10 mouse cellular contexts compared by ENCODE assay signal in genomic region chr8:71543755-71544154, GRCm38 (mm10). TPM values are rescaled to one million over a fixed set of nuclear protein-coding genes. Genes with fewer than 3 reads are reported as not detected.
DNase-seq lines count a peak whose midpoint lies in the region; ATAC-seq and TF ChIP-seq lines count a peak whose summit lies in the region.
"Had no signal": no experiment of that assay in that cellular context is flagged by ENCODE, and none has a peak within 500 bp of the region (broad histone marks: within the 10 kb centered on the region; RNA-seq: fewer than 3 reads in every experiment).

No protein-coding gene starts in this region.

- no peak for TF ChIP-seq CTCF in G1E (IDR thresholded peaks at IDR 0.05; ENCODE audit: low read depth, low read length)

- H3K4me2 ChIP-seq in hindbrain, embryonic 12.5 days (replicated peaks): peak overlapping the region; percentile 90
- H3K4me2 ChIP-seq in midbrain, embryonic 12.5 days (replicated peaks): peak overlapping the region; percentile 94

- no peak for ATAC-seq in G1E (ENCODE audit: extremely low read depth, insufficient number of reproducible peaks, low FRiP score, poor library complexity, severe bottlenecking)
- no peak for ATAC-seq in hindbrain, embryonic 12.5 days (ENCODE audit: low FRiP score)
- ATAC-seq in midbrain, embryonic 12.5 days (ENCODE audit: low FRiP score, low read depth): no peak
- ATAC-seq in monocyte, adult 5-6 weeks (replicated peaks; ENCODE audit: insufficient number of reproducible peaks, low FRiP score, low TSS enrichment, poor library complexity, severe bottlenecking): no peak
- no peak for ATAC-seq in activated CD4-positive, CD25-positive, alpha-beta regulatory T cell, adult 4 months

- H3K27me3 ChIP-seq in heart, embryonic 10.5 days (ENCODE audit: insufficient read depth, poor library complexity, severe bottlenecking): no peaks in the 10 kb centered on the region
- H3K27me3 ChIP-seq in G1E (ENCODE audit: insufficient read depth, low read length): no peaks in the 10 kb centered on the region
- peaks cover 7% of the 10 kb centered on the region for H3K27me3 ChIP-seq in hindbrain, embryonic 12.5 days
- H3K27me3 ChIP-seq in midbrain, embryonic 12.5 days: peaks cover 9% of the 10 kb centered on the region; the same call in 1 of the 2 replicates

- peaks cover 10% of the 10 kb centered on the region for H3K4me1 ChIP-seq in heart, embryonic 10.5 days
- H3K4me1 ChIP-seq in G1E (ENCODE audit: insufficient read depth, low read depth, low read length): peaks cover 25% of the 10 kb centered on the region
- H3K4me1 ChIP-seq in hindbrain, embryonic 12.5 days: peaks cover 8% of the 10 kb centered on the region
- peaks cover 10% of the 10 kb centered on the region for H3K4me1 ChIP-seq in midbrain, embryonic 12.5 days

- H3K27ac ChIP-seq in heart, embryonic 10.5 days: no peak overlapping the region
- H3K27ac ChIP-seq in hindbrain, embryonic 12.5 days: no peak overlapping the region
- no peak overlapping the region for H3K27ac ChIP-seq in midbrain, embryonic 12.5 days (replicated peaks)

- 85% methylated on average over 9 of the region's 9 CpGs for WGBS in heart, embryonic 10.5 days
- WGBS in hindbrain, embryonic 12.5 days: 88% methylated on average over 9 of the region's 9 CpGs
- 88% methylated on average over 9 of the region's 9 CpGs for WGBS in midbrain, embryonic 12.5 days

- DNase-seq in heart, embryonic 10.5 days (ENCODE audit: low spot score): no peak
- no peak for DNase-seq in heart, postnatal 4 days
- DNase-seq in G1E (ENCODE audit: low spot score): no peak
- DNase-seq in yolk sac, embryonic 10.5 days (ENCODE audit: low spot score): no peak

- H3K36me3 ChIP-seq in heart, embryonic 10.5 days: peaks cover 35% of the 10 kb centered on the region
- H3K36me3 ChIP-seq in G1E (replicated peaks): peaks cover 50% of the 10 kb centered on the region
- H3K36me3 ChIP-seq in hindbrain, embryonic 12.5 days: peaks cover 35% of the 10 kb centered on the region
- H3K36me3 ChIP-seq in midbrain, embryonic 12.5 days: peaks cover 28% of the 10 kb centered on the region

- H3K9ac ChIP-seq in hindbrain, embryonic 12.5 days: peak overlapping the region; percentile 87; the same call in 1 of the 2 replicates
- peak overlapping the region; percentile 81 for H3K9ac ChIP-seq in midbrain, embryonic 12.5 days (replicated peaks)

- H3K4me3 ChIP-seq in heart, embryonic 10.5 days: peak overlapping the region; percentile 92
- H3K4me3 ChIP-seq in G1E (ENCODE audit: low read depth, low read length): peak overlapping the region; percentile 96; the same call in 1 of the 2 replicates
- H3K4me3 ChIP-seq in hindbrain, embryonic 12.5 days: peak overlapping the region; percentile 85
- peak overlapping the region; percentile 89 for H3K4me3 ChIP-seq in midbrain, embryonic 12.5 days

- H3K9me3 ChIP-seq in heart, embryonic 10.5 days: no peaks in the 10 kb centered on the region
- H3K9me3 ChIP-seq in G1E (replicated peaks): no peaks in the 10 kb centered on the region
- H3K9me3 ChIP-seq in hindbrain, embryonic 12.5 days (replicated peaks): no peaks in the 10 kb centered on the region
- H3K9me3 ChIP-seq in midbrain, embryonic 12.5 days: no peaks in the 10 kb centered on the region

RNA-seq across cellular contexts. Expression of gene Mvb12a, which starts 1.0 kb away (rescaled TPM):
- polyA plus RNA-seq in heart, embryonic 10.5 days (2016; fragmentation: Nextera tagmentation; extraction: Ambion mirVana): 71.9 and 75.6 TPM in 2 replicates
- 10 to 100 TPM; 31.6 to 32.4 TPM for total RNA-seq in heart, postnatal 4 days (2021)
- total RNA-seq in G1E (2014; fragmentation: Nextera tagmentation): 40.4 and 41.4 TPM in 2 replicates
- 56.2 and 75.9 TPM in 2 replicates for total RNA-seq in G1E (2017)
- 132 and 166 TPM in 2 replicates for polyA plus RNA-seq in G1E (2012)
- polyA plus RNA-seq in hindbrain, embryonic 12.5 days (2016; fragmentation: Nextera tagmentation; extraction: Ambion mirVana): 51.7 and 58.4 TPM in 2 replicates
- 54.0 and 57.0 TPM in 2 replicates for polyA plus RNA-seq in midbrain, embryonic 12.5 days (2016; fragmentation: Nextera tagmentation; extraction: Ambion mirVana)
- total RNA-seq in monocyte, adult 5-6 weeks (2017): 13.9 to 34.3 TPM (median 20.5 TPM) in 3 replicates
- polyA plus RNA-seq in activated CD4-positive, CD25-positive, alpha-beta regulatory T cell, adult 4 months (2017; shearing (Covaris generic)): 10 to 100 TPM; 59.3 to 71.7 TPM

RNA-seq across cellular contexts. Expression of gene Bst2, which starts 6.5 kb away (rescaled TPM):
- 16.8 and 20.7 TPM in 2 replicates for polyA plus RNA-seq in heart, embryonic 10.5 days (2016; fragmentation: Nextera tagmentation; extraction: Ambion mirVana)
- 10 to 100 TPM; 12.8 to 13.8 TPM for total RNA-seq in heart, postnatal 4 days (2021)
- 6.3 and 8.0 TPM in 2 replicates for total RNA-seq in G1E (2014; fragmentation: Nextera tagmentation)
- total RNA-seq in G1E (2017): 6.4 and 7.6 TPM in 2 replicates
- polyA plus RNA-seq in G1E (2012): 44.0 and 59.6 TPM in 2 replicates
- polyA plus RNA-seq in hindbrain, embryonic 12.5 days (2016; fragmentation: Nextera tagmentation; extraction: Ambion mirVana): 12.9 and 13.4 TPM in 2 replicates
- 13.1 and 14.5 TPM in 2 replicates for polyA plus RNA-seq in midbrain, embryonic 12.5 days (2016; fragmentation: Nextera tagmentation; extraction: Ambion mirVana)
- total RNA-seq in monocyte, adult 5-6 weeks (2017): 25.5 to 51.2 TPM (median 32.9 TPM) in 3 replicates
- 100 to 1,000 TPM in 1 of 2 experiments, 10 to 100 TPM in 1; 40.2 to 113 TPM for polyA plus RNA-seq in activated CD4-positive, CD25-positive, alpha-beta regulatory T cell, adult 4 months (2017; shearing (Covaris generic))

RNA-seq across cellular contexts. Expression of gene Tmem221, which starts 14.9 kb away (rescaled TPM):
- polyA plus RNA-seq in heart, embryonic 10.5 days (2016; fragmentation: Nextera tagmentation; extraction: Ambion mirVana): 0.37 and 0.97 TPM in 2 replicates
- not detected for total RNA-seq in heart, postnatal 4 days (2021)
- total RNA-seq in G1E (2014; fragmentation: Nextera tagmentation) (not detected in 2 replicates), G1E (2017) (not detected in 2 replicates)
- not detected in 2 replicates for polyA plus RNA-seq in G1E (2012)
- polyA plus RNA-seq in hindbrain, embryonic 12.5 days (2016; fragmentation: Nextera tagmentation; extraction: Ambion mirVana): 0.18 and 0.56 TPM in 2 replicates
- 0.14 TPM in 2 replicates for polyA plus RNA-seq in midbrain, embryonic 12.5 days (2016; fragmentation: Nextera tagmentation; extraction: Ambion mirVana)
- total RNA-seq in monocyte, adult 5-6 weeks (2017): 0.29 TPM in 1 of 3 replicates, not detected in the others
- 1 to 10 TPM in 1 of 2 experiments, under 1 TPM in 1; 0.99 to 1.7 TPM for polyA plus RNA-seq in activated CD4-positive, CD25-positive, alpha-beta regulatory T cell, adult 4 months (2017; shearing (Covaris generic))
- total RNA-seq: common myeloid progenitor, adult 5-6 weeks had no signal

RNA-seq across cellular contexts. Expression of gene Ccdc194, which starts 18.2 kb away (rescaled TPM):
- polyA plus RNA-seq in heart, embryonic 10.5 days (2016; fragmentation: Nextera tagmentation; extraction: Ambion mirVana): 0.99 and 1.3 TPM in 2 replicates
- under 1 TPM; 0.14 to 0.29 TPM for total RNA-seq in heart, postnatal 4 days (2021)
- total RNA-seq in G1E (2014; fragmentation: Nextera tagmentation) (not detected in 2 replicates), G1E (2017) (0.22 TPM in 1 of 2 replicates, not detected in the other)
- polyA plus RNA-seq in G1E (2012): not detected in 2 replicates
- 0.67 and 0.70 TPM in 2 replicates for polyA plus RNA-seq in hindbrain, embryonic 12.5 days (2016; fragmentation: Nextera tagmentation; extraction: Ambion mirVana)
- polyA plus RNA-seq in midbrain, embryonic 12.5 days (2016; fragmentation: Nextera tagmentation; extraction: Ambion mirVana): 0.13 and 0.41 TPM in 2 replicates
- not detected in 3 replicates for total RNA-seq in monocyte, adult 5-6 weeks (2017)
- polyA plus RNA-seq in activated CD4-positive, CD25-positive, alpha-beta regulatory T cell, adult 4 months (2017; shearing (Covaris generic)): not detected
- total RNA-seq: common myeloid progenitor, adult 5-6 weeks; left cerebral cortex, postnatal 14 days had no signal

RNA-seq across cellular contexts. Expression of gene Nxnl1, which starts 22.6 kb away (rescaled TPM):
- not detected in 2 replicates for polyA plus RNA-seq in heart, embryonic 10.5 days (2016; fragmentation: Nextera tagmentation; extraction: Ambion mirVana)
- not detected for total RNA-seq in heart, postnatal 4 days (2021)
- total RNA-seq in G1E (2014; fragmentation: Nextera tagmentation): not detected in 2 replicates
- not detected in 2 replicates for total RNA-seq in G1E (2017)
- polyA plus RNA-seq in G1E (2012): not detected in 2 replicates
- not detected in 2 replicates for polyA plus RNA-seq in hindbrain, embryonic 12.5 days (2016; fragmentation: Nextera tagmentation; extraction: Ambion mirVana)
- not detected in 2 replicates for polyA plus RNA-seq in midbrain, embryonic 12.5 days (2016; fragmentation: Nextera tagmentation; extraction: Ambion mirVana)
- total RNA-seq in monocyte, adult 5-6 weeks (2017): not detected in 3 replicates
- under 1 TPM in 1 of 2 experiments, not detected in 1; 0.15 TPM for polyA plus RNA-seq in activated CD4-positive, CD25-positive, alpha-beta regulatory T cell, adult 4 months (2017; shearing (Covaris generic))
- total RNA-seq: common myeloid progenitor, adult 5-6 weeks had no signal
